Mouse (Mus musculus): ENCODE measurements around the gene Ldlrad2.
"Not testable (repeated sequence)": the region's sequence is repeated elsewhere in the genome, so short reads cannot be mapped to it uniquely, and the experiment has no call there.

The Ldlrad2 gene

GRCm38 (mm10) chr4:137574469-137574868, at the start of gene Ldlrad2:
TSS of gene Ldlrad2 (minus strand) at chr4:137574569.
- no peak for DNase-seq (ENCODE audit: extremely low spot score, low spot score)

DNA sequence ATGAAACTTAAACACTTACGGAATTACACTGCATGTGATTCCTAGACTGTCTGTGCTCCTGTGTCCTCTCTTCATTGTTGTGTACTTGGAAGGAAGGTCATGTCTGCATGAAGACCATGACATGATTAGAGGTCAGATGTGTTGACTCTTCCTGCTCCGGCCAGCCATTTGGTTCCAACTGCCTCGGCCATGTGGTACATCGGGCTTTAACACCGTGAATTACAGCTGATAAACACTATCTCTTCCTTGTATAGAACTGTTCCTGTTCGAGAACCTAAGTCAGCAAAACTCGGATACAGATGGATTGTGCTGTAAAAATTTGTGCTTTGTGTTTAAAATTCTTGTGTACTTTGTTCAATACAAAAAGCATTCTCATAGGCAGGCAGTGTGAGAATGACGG, 48.5 kb upstream of the Ldlrad2 start:
- no peak for DNase-seq (ENCODE audit: extremely low spot score, low spot score)

GRCm38 (mm10) chr4:137610256-137610655, 35.9 kb upstream of the Ldlrad2 start:
- DNase-seq (ENCODE audit: extremely low spot score, low spot score) = no peak

DNA sequence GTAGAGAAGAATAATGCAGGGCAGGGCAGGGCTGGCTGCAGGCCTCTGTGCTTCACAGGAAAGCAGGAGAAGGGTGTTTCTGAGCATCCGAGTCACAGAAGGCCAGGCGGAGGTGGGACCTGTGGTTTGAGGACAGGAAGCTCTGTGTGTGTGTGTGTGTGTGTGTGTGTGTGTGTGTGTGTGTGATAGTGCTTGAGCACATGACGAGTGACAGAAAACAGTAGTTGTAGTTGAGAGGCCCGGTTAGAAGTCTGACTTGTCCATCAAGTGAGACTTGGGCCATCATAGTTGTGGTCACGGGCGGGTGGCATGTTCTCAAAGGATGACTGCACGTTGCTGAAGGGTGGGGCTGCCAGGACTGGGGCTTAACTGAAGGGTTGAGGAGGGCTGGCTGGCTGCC, 35.3 kb upstream of the Ldlrad2 start:
- DNase-seq (ENCODE audit: extremely low spot score, low spot score) = no peak

DNA sequence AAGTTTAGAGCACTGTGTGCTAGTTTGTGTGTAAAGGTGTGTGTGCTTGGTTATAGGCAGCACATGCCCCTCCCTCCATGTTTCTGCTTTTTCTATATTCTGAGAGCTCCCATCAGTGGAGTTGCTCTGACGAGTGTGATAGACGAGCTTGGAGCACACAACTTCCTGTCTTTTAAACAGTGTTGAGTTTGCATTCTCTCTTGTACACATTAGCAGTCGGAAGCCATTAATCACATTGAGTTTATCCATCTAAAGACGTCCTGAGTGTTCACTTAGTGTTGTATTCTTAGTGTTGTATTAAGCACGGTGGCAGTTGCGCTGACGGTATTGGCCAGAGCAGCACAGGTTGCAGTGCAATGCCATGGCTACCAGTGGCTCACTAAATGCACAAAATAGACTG, 34.9 kb upstream of the Ldlrad2 start:
- no peak for DNase-seq (ENCODE audit: extremely low spot score, low spot score)

- DNase-seq (ENCODE audit: extremely low spot score, low spot score) = no peak
Observed at GRCm38 (mm10) chr4:137607023-137607422, 32.7 kb upstream of the Ldlrad2 start.

- no peak for DNase-seq (ENCODE audit: extremely low spot score, low spot score)
Observed at GRCm38 (mm10) chr4:137603449-137604171, 29.2 kb upstream of the Ldlrad2 start.

GRCm38 (mm10) chr4:137598577-137598976, 24.2 kb upstream of the Ldlrad2 start:
- no peak for DNase-seq (ENCODE audit: extremely low spot score, low spot score)

DNA sequence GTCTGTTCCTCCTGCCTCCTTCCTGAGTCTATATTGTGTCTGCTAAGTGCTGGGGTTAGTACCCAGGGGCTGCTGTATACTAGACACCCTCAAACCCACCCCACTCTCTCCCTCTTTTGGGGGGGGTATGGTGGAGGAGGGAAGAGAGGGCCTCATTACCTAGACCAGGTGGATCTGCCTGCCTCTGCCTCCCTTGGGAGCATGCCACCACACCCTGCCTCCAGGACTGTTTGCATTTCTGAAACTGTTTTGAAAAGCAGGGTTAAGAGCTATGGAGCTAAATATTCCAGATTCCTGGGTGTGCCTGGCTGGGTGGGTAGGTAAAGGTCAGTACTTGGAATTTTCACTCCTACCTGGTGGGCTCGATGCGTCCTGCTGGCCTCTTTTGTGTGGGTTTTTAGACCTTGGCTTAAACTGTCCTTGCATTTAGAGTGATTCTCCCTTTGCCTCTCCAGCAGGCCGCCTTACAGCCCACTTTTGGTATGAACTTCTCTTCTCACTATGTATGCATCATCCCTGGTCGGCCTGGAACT, 22.8 kb upstream of the Ldlrad2 start:
- DNase-seq (ENCODE audit: extremely low spot score, low spot score) = no peak

DNA sequence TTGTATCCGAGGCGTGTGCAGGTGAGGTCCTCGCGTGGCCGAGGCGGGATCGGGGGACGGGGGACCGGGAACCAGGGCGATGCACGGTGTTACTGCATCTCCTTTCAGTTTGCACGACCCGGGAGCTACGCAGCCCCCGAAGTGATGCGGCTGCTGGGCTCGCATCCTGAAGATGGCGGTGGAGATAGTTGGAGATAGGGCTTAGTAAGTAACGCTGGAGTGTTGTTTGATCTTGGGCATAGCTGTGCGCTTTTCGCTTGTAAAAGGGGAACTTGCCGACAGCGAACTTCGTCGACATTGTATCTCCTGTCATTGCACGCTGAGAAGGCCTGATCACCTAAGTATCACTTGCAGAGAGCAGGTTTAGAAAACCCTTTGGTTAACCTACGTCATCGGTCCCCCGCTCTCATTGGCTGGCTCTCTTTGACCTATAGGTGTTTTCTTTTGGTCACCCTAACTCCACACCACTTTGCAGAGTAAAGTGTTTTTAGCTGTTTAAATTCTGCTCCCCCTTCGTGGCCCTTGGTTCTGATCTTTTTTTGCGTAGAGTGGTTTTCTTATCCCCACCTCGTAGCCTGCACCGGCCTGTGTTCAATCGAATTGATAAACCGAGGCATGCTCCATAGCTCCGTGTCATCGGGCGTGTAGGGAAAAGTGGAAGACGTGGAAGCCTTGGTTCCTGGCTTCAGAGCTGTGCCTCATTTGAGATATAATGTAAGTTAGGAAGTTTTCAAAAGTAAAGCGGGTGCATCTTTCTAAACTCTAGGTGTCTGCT, 20.3 kb upstream of the Ldlrad2 start:
- DNase-seq (ENCODE audit: extremely low spot score, low spot score) = no peak

DNA sequence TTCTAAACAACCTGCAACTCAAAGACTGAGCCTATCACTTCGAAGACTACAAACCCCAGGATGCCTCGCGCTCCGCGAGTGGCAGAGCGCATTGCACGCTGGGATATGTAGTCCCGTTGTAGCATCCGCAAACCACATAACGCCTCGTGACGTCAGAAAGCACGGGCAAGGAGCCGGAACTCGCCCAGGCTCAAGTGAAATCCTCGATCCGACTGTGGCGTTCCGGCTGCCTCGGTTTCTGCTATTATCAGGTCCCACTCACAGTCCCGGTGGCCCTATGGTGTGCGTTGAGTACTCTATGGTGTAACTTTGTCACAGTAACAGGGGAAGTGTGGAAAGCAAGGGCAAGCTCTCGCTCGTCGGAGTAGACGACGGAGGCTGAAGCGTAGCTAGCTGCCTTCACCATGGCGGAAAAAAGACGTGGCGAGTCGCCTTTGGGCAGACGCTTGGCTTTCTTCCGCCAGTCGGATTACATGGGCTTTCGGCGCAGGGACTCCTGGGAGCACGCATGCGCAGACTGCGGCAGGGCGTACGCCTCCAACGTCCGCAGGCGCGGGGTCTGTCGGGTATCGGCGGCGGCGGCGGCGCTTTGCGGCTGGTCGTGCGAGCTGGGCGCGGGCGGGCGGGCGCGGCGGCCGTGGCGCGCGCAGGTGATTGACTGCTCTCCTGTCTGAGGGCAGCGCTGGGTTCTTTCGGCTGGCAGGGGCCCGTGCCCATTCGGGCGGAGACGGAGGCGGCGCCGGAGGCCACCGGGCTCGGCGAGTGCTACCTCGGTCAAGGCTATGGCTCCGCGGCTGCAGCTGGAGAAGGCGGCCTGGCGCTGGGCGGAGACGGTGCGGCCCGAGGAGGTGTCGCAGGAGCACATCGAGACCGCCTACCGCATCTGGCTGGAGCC, 19.5 kb upstream of the Ldlrad2 start, which contains the start of gene Usp48:
Gene Usp48 (plus strand): TSS at position 155 of the 895 bp plus-strand sequence.
- peak; percentile 98 for DNase-seq (ENCODE audit: extremely low spot score, low spot score)

DNA sequence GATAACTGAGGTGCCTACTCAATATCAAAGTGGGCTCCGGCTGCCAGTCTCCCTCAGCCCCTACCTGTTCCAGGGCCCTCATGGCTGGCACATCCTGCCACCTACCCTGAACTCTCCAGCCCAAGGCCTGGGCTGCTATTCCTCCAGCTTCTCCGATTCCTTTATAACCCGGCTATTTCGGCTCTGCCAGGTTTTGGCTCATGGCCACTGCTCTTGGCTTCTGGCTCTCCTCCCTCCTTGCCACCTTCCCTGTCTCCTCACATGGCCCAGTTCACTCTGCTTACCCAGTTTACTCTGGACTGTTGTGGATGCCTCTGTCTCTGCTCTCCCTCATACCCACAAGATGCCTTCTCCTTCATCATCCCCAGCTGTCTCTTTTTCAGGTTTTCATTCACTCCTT, 16.6 kb upstream of the Ldlrad2 start:
- no peak for DNase-seq (ENCODE audit: extremely low spot score, low spot score)

GRCm38 (mm10) chr4:137589586-137589985, 15.2 kb upstream of the Ldlrad2 start:
- DNase-seq (ENCODE audit: extremely low spot score, low spot score) = no peak

DNA sequence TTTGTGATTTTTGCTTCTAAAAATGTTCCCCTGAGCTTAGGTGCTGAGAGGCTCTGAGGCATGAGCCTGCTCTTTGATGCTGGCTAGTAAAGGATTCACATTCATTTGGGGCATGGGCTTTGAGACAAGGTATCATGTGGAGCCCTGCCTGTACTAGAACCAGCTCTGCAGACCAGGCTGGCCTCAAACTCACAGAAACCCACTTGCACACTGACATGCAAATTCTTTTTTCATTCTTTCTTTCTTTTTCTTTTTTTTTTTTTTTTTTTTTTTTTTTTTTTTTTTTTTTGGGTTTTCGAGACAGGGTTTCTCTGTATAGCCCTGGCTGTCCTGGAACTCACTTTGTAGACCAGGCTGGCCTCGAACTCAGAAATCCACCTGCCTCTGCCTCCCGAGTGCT, 14.7 kb upstream of the Ldlrad2 start:
- DNase-seq (ENCODE audit: extremely low spot score, low spot score) = not testable (repeated sequence)

DNA sequence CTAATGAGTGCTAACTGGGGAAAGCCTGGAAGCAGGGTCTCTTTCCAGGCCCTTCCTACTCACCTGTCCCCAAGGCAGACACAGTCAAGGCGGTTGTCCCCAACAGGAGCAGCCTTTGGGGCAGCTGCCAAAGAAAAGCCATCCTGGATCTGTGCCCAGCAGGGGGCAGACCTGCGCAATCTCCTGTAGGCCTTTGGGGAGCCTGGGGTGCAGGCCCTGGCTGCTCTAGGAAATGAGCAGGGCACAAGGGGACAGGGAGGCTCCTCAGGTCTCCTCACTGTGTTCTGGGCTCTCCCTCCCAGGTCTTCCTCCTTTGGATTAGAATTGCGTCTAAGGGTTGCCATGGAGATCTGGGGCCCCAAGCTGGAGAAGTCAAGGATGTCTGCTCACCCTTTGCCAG, 7.4 kb upstream of the Ldlrad2 start:
- DNase-seq (ENCODE audit: extremely low spot score, low spot score) = peak; percentile 22

- DNase-seq (ENCODE audit: extremely low spot score, low spot score) = no peak
Observed at GRCm38 (mm10) chr4:137580299-137580698, 5.9 kb upstream of the Ldlrad2 start.

- no peak for DNase-seq (ENCODE audit: extremely low spot score, low spot score)
Observed at GRCm38 (mm10) chr4:137579789-137580188, 5.4 kb upstream of the Ldlrad2 start.

- DNase-seq (ENCODE audit: extremely low spot score, low spot score) = peak; percentile 80
Observed at GRCm38 (mm10) chr4:137578181-137578845, 3.9 kb upstream of the Ldlrad2 start.

GRCm38 (mm10) chr4:137577486-137577885, 3.1 kb upstream of the Ldlrad2 start:
- DNase-seq (ENCODE audit: extremely low spot score, low spot score) = no peak

DNA sequence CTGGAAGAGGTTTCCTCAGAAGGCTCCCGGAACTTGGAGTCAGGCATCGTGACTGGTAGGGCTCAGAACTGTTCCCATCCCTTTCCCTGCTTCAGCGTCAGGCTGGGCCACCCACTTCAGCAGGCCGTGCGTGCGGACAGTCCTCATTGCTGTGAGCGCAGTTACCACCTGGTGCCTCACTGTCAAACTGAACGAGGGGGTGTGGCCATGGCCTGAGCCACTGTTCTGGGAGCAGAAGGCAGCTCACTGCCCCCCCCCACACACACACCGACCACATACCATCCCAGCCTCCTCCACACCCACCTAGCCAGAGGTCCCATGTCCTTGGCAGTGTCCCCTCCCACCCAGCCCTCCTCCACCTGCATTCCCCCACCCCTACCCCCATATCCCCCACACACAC, 4.5 kb downstream of the Ldlrad2 start:
- DNase-seq (ENCODE audit: extremely low spot score, low spot score) = no peak

GRCm38 (mm10) chr4:137556673-137557210, 17.6 kb downstream of the Ldlrad2 start:
- DNase-seq (ENCODE audit: extremely low spot score, low spot score) = no peak
